Mouse (Mus musculus): ENCODE data around the gene Foxd4. TPM values are rescaled to one million over a fixed set of nuclear protein-coding genes. Genes with fewer than 3 reads are reported as not detected.

Gene Foxd4
- polyA plus RNA-seq, 1 experiment: not detected

DNA sequence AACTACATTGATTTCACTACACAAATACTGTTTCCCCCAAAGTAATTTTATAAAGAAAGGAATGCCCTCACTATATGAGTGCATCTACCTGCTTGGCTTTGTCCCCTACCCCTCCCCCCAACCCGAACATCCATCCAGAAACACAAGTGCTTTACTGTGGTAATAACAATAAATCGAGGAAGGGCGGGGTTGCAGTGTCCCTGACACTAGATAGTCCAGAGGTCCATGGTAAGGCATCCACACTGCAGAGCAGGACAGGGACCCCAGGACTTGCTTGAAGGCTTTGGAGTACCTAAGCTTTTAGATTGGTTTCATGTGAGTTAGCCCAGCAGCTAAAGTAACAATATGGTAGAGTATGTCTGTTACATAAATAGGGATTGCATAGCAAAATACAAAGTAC lies 669 bp upstream of the Foxd4 start:
- no peaks in the 10 kb centered on the region for H3K36me3 ChIP-seq (ENCODE audit: control insufficient read depth)
- peaks cover 79% of the 10 kb centered on the region for H3K27me3 ChIP-seq (ENCODE audit: control insufficient read depth)
- H3K4me3 ChIP-seq (replicated peaks): no peak overlapping the region
- H3K9me3 ChIP-seq (ENCODE audit: control insufficient read depth, low read length): peaks cover 6% of the 10 kb centered on the region; the same call in 1 of the 2 replicates
- H3K4me1 ChIP-seq (ENCODE audit: control insufficient read depth): no peaks in the 10 kb centered on the region
- no peak for TF ChIP-seq GATA1 (IDR thresholded peaks at IDR 0.05; ENCODE audit: low read length)
- TF ChIP-seq TAL1 (IDR thresholded peaks at IDR 0.05; ENCODE audit: low read length): no peak

DNA sequence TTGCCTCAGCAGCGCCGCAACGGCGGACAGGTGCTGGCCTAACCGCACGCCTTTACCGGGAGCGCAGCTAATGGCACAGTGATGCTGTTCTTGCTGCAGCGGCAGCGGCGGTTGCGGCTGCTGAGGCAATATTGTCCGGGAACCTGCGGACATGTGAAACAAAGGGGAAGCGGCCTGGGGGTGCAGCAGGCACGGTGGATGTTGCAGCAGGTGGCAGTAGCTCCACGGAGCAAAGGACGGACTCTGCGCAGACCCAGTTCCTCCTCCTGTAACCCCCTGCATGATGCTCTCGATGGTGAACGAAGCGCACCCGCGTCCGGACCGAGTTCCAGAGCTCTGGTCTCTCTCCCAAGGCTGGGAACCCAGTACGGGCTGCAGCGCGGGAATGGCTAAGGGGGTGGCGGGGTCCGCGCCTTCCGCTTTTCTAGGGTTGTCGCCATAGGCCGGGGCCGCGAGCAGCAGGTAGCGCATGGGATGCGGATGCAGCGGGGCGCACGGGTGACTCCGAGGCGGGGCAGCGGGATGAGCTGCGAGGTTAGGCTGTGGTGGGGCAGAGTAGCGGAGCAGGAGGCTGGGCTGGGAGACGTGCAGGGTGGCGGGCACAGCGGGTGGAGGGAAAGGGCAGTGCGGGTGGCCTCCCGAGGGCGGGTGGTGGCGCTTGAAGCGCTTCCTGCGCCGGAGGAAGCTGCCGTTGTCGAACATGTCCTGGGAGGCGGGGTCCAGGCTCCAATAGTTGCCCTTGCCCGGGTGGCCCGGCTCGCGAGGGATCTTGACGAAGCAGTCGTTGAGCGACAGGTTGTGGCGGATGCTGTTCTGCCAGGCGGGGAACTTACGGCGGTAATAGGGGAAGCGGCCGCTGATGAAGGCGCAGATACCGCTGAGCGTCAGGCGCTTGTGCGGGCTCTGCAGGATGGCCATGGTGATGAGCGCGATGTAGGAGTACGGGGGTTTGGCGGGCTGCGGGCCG lies 1.1 kb downstream of the Foxd4 start:
- Histone ChIP-seq H3K27me3 (ENCODE audit: control insufficient read depth) (peaks cover 93% of the 10 kb centered on the region), H3K4me3 (replicated peaks) (no peak overlapping the region), H3K36me3 (ENCODE audit: control insufficient read depth) (no peaks in the 10 kb centered on the region), H3K4me1 (ENCODE audit: control insufficient read depth) (no peaks in the 10 kb centered on the region), H3K9me3 (ENCODE audit: control insufficient read depth, low read length) (peaks cover 6% of the 10 kb centered on the region; the same call in 1 of the 2 replicates)
- TF ChIP-seq GATA1 (IDR thresholded peaks at IDR 0.05; ENCODE audit: low read length) (no peak), TAL1 (IDR thresholded peaks at IDR 0.05; ENCODE audit: low read length) (no peak)

- TF ChIP-seq TAL1 (IDR thresholded peaks at IDR 0.05; ENCODE audit: low read length): no peak
- no peak for TF ChIP-seq GATA1 (IDR thresholded peaks at IDR 0.05; ENCODE audit: low read length)
- H3K27me3 ChIP-seq (ENCODE audit: control insufficient read depth): peaks cover 87% of the 10 kb centered on the region
- peaks cover 6% of the 10 kb centered on the region; the same call in 1 of the 2 replicates for H3K9me3 ChIP-seq (ENCODE audit: control insufficient read depth, low read length)
- no peaks in the 10 kb centered on the region for H3K4me1 ChIP-seq (ENCODE audit: control insufficient read depth)
- no peaks in the 10 kb centered on the region for H3K36me3 ChIP-seq (ENCODE audit: control insufficient read depth)
- H3K4me3 ChIP-seq (replicated peaks): no peak overlapping the region
These were observed 2.0 kb downstream of the Foxd4 start for GRCm38 (mm10) chr19:24898737-24899577.

GRCm38 (mm10) chr19:24897896-24898736 lies 2.9 kb downstream of the Foxd4 start:
- TF ChIP-seq GATA1 (IDR thresholded peaks at IDR 0.05; ENCODE audit: low read length) (no peak), TAL1 (IDR thresholded peaks at IDR 0.05; ENCODE audit: low read length) (no peak)
- Histone ChIP-seq H3K4me1 (ENCODE audit: control insufficient read depth) (no peaks in the 10 kb centered on the region), H3K36me3 (ENCODE audit: control insufficient read depth) (no peaks in the 10 kb centered on the region), H3K4me3 (replicated peaks) (no peak overlapping the region), H3K9me3 (ENCODE audit: control insufficient read depth, low read length) (peaks cover 6% of the 10 kb centered on the region; the same call in 1 of the 2 replicates), H3K27me3 (ENCODE audit: control insufficient read depth) (peaks cover 81% of the 10 kb centered on the region)

DNA sequence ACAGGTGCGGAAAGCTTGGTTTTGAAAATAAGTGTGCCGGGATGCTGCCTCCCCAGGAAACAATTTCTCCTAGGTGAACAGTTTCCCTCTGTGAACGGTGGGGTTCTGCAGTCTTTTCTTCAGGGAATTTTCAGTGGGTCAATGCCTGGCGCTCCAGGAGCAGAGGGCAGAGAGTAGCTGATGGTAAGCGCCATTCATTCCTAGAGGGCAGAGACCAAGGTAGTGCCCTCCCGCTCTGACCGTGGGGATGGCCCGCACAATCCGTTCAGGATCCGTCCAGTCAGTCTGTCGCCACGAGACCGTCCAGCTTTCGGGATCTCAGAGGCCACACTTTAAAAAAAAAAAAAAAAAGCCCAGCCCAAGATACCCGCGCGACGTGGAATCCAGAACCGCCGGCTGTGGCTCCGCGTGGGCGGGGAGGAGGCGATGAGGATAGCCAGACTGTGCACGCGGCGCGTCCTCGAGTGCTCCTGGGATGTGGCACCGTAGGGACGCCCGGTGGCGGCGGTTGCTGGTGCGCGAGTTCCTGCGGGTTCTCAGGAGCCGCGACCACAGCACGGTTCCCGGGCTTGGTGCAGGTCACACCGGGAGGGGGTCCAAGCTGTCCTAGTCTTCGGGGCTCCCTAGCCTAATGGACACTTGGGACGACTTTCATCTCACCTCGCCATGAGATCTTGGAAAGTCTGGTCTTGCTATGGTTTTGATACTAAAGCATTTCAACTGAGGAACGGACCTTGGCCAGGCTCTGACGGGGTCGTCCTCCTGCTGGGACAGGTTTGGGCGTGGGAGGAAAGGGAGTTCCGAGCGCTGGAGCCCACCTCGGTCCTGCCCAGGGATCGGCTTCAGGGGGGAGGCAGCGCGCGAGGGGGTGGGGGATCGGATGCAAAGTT lies 3.7 kb downstream of the Foxd4 start:
- no peak for TF ChIP-seq GATA1 (IDR thresholded peaks at IDR 0.05; ENCODE audit: low read length)
- TF ChIP-seq TAL1 (IDR thresholded peaks at IDR 0.05; ENCODE audit: low read length): no peak
- Histone ChIP-seq H3K9me3 (ENCODE audit: control insufficient read depth, low read length) (peaks cover 6% of the 10 kb centered on the region; the same call in 1 of the 2 replicates), H3K36me3 (ENCODE audit: control insufficient read depth) (no peaks in the 10 kb centered on the region), H3K27me3 (ENCODE audit: control insufficient read depth) (peaks cover 72% of the 10 kb centered on the region), H3K4me1 (ENCODE audit: control insufficient read depth) (no peaks in the 10 kb centered on the region), H3K4me3 (replicated peaks) (no peak overlapping the region)

DNA sequence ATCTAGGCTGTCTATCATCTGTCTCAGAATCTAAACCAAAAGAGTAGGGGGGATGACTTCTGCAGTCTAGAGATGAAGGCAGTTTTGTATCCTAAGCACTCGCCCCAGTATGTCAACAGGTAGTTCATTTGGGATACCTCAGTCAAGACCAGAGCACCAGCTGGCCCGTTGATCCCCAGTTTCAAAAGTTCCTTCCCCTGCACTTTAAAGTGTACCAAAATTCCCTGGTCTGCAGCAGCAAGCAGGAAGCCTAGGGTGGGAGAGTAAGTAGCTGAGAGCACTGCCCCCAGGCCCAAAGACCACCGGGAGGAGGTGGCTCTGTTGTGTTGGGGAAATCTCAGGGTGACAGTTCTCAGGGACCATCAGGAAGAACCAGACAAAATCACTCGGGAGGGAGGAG lies 4.5 kb downstream of the Foxd4 start:
- H3K4me3 ChIP-seq (replicated peaks): no peak overlapping the region
- peaks cover 6% of the 10 kb centered on the region; the same call in 1 of the 2 replicates for H3K9me3 ChIP-seq (ENCODE audit: control insufficient read depth, low read length)
- TF ChIP-seq GATA1 (IDR thresholded peaks at IDR 0.05; ENCODE audit: low read length) (no peak), TAL1 (IDR thresholded peaks at IDR 0.05; ENCODE audit: low read length) (no peak)
- H3K27me3 ChIP-seq (ENCODE audit: control insufficient read depth): peaks cover 65% of the 10 kb centered on the region
- no peaks in the 10 kb centered on the region for H3K4me1 ChIP-seq (ENCODE audit: control insufficient read depth)
- no peaks in the 10 kb centered on the region for H3K36me3 ChIP-seq (ENCODE audit: control insufficient read depth)

DNA sequence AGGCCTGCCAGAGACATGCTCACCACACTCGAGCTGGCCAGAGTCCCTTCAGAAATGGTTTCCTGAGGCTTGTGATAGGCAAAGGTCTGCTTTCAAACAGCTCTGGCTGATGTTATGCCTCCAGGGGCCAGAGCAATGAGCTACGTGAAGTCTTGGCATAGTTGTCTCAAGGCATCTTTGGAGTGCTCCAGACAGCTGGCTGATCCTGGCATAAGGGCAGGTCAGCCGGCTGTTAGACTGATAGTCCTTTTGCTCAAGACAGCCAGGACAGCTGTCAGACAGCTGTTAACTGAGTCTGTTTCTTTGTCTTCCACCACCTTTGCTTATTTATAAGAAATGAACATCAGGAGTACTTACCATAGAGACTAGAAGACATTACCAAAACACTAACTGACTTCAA lies 14.1 kb downstream of the Foxd4 start:
- no peak for TF ChIP-seq GATA1 (IDR thresholded peaks at IDR 0.05; ENCODE audit: low read length)
- TF ChIP-seq TAL1 (IDR thresholded peaks at IDR 0.05; ENCODE audit: low read length): no peak
- Histone ChIP-seq H3K4me3 (replicated peaks) (no peak overlapping the region), H3K36me3 (ENCODE audit: control insufficient read depth) (no peaks in the 10 kb centered on the region), H3K9me3 (ENCODE audit: control insufficient read depth, low read length) (peaks cover 2% of the 10 kb centered on the region; the same call in 1 of the 2 replicates), H3K27me3 (ENCODE audit: control insufficient read depth) (peaks cover 2% of the 10 kb centered on the region; the same call in 1 of the 2 replicates), H3K4me1 (ENCODE audit: control insufficient read depth) (no peaks in the 10 kb centered on the region)

Data from erythroblast, embryonic 14.5 days (primary cell).